Mouse (Mus musculus) liver, embryonic 14.5 days (tissue): ENCODE results near the gene Gm17662.

Experiments
- CTCF ChIP-seq: IDR thresholded peaks from 2 replicates; pipeline ENCODE4 v1.5.1; 2016; ENCODE audit warnings: antibody characterized with exemption, low read depth, control low read depth
- EP300 ChIP-seq: IDR thresholded peaks from 2 replicates; pipeline ENCODE4 v1.6.1; 2016; ENCODE audit warnings: antibody characterized with exemption, low read depth

GRCm38 (mm10) chr4:104817509-104817908 lies 39.6 kb upstream of the Gm17662 start:
- TF ChIP-seq CTCF (no peak), EP300 (no peak)
